Mouse (Mus musculus): ENCODE data around the gene Gm20835.
"Not testable (repeated sequence)": the region's sequence is repeated elsewhere in the genome, so short reads cannot be mapped to it uniquely, and the experiment has no call there.

Gene Gm20835

DNA sequence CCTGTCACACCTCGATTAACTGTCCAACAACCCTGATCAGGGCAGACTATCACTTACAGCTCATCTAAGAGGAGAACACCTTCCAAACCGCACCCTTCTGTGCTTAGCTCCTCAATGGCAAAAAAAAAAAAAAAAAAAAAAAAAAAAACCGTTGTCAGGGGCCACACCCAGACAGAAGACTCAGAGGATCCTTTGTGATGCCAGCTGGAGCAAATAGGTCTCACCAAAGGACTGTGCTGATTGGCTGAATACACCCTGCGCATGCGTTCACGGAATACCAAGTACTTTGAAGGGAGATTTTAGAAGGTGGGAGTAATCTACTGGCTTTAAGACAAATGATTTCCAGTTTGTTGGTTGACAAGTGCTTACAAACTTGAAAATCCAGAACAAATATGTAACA is at the start of gene Gm20835:
Gene Gm20835, minus strand, starts transcription at position 101 of the 400 bp plus-strand sequence.
- DNase-seq (ENCODE audit: extremely low read depth, low read depth): not testable (repeated sequence)

All from MEL-GATA-1-ER (cell line).